Mouse (Mus musculus) megakaryocyte-erythroid progenitor cell, adult 5 weeks (primary cell): ENCODE data around the gene Ifi202b. TPM values are rescaled to one million over a fixed set of nuclear protein-coding genes. Genes with fewer than 3 reads are reported as not detected.

ENCODE experiments used
- polyA plus RNA-seq: library from polyadenylated mRNA; stranded (reverse); fragments of >175 nt; gene quantifications from 2 replicates; pipeline ENCODE4 v1.2.3, GENCODE M21; 2012

Ifi202b gene
- polyA plus RNA-seq: not detected in 2 replicates

GRCm38 (mm10) chr1:173982694-173983305 is at the start of gene Ifi202b:
TSS of gene Ifi202b (minus strand) at chr1:173982744.

GRCm38 (mm10) chr1:174031698-174032097 is 49.2 kb upstream of the Ifi202b start, which contains the start of gene Ifi205:
TSS of gene Ifi205 (minus strand) at chr1:174031810.

GRCm38 (mm10) chr1:173941924-173942779 is 40.4 kb downstream of the Ifi202b start, which contains the start of the genes Mndal and Ifi203:
TSS of gene Mndal (minus strand) at chr1:173942491.
TSS of gene Ifi203 (minus strand) at chr1:173942672.

Other genes with a start within 250 kb of the Ifi202b start
- 0.41 TPM in 2 replicates for gene Ifi207, start 241.0 kb downstream of the Ifi202b start, polyA plus RNA-seq
- 0.22 TPM in 1 of 2 replicates, not detected in the other for gene Ifi204, start 215.8 kb downstream of the Ifi202b start, polyA plus RNA-seq
- 1.6 and 3.6 TPM in 2 replicates for gene Ifi211, start 69.7 kb downstream of the Ifi202b start, polyA plus RNA-seq
- gene Mndal, start 40.3 kb downstream of the Ifi202b start, polyA plus RNA-seq: 22.6 and 23.7 TPM in 2 replicates
- 3.7 and 4.4 TPM in 2 replicates for gene Ifi203, start 40.1 kb downstream of the Ifi202b start, polyA plus RNA-seq
- 0.77 and 1.0 TPM in 2 replicates for gene Ifi205, start 49.1 kb upstream of the Ifi202b start, polyA plus RNA-seq
- gene Olfr433, start 58.0 kb upstream of the Ifi202b start, polyA plus RNA-seq: not detected in 2 replicates
- not detected in 2 replicates for gene Olfr432, start 66.5 kb upstream of the Ifi202b start, polyA plus RNA-seq
- not detected in 2 replicates for gene Olfr430, start 83.9 kb upstream of the Ifi202b start, polyA plus RNA-seq
- not detected in 2 replicates for gene Olfr429, start 101.6 kb upstream of the Ifi202b start, polyA plus RNA-seq
- gene Olfr427, start 114.1 kb upstream of the Ifi202b start, polyA plus RNA-seq: 0.10 TPM in 1 of 2 replicates, not detected in the other
- 0.02 TPM in 1 of 2 replicates, not detected in the other for gene Olfr231, start 138.4 kb upstream of the Ifi202b start, polyA plus RNA-seq
- gene Olfr424, start 148.8 kb upstream of the Ifi202b start, polyA plus RNA-seq: not detected in 2 replicates
- not detected in 2 replicates for gene Olfr420, start 172.9 kb upstream of the Ifi202b start, polyA plus RNA-seq
- gene Spta1, start 190.0 kb upstream of the Ifi202b start, polyA plus RNA-seq: 0.28 and 0.40 TPM in 2 replicates